Mouse (Mus musculus): ENCODE results near the gene Rpa2.
"Not testable (repeated sequence)": the region's sequence is repeated elsewhere in the genome, so short reads cannot be mapped to it uniquely, and the experiment has no call there.

Rpa2 gene

GRCm38 (mm10) chr4:132767914-132768876 lies at the start of gene Rpa2:
TSS of gene Rpa2 (plus strand) at chr4:132768332.
- peak; percentile 100 for DNase-seq (ENCODE audit: low spot score in 2 of 2)

- DNase-seq (ENCODE audit: low spot score in 2 of 2), result no peak
Observed at GRCm38 (mm10) chr4:132728233-132728632, 39.9 kb upstream of the Rpa2 start.

GRCm38 (mm10) chr4:132731616-132732015 lies 36.5 kb upstream of the Rpa2 start:
- DNase-seq (ENCODE audit: low spot score in 2 of 2), result no peak

GRCm38 (mm10) chr4:132732148-132732684 lies 35.9 kb upstream of the Rpa2 start, which contains the start of gene Xkr8:
TSS of gene Xkr8 (minus strand) at chr4:132732546.
- DNase-seq (ENCODE audit: low spot score in 2 of 2), result peak; percentile 76 to 87

- DNase-seq (ENCODE audit: low spot score in 2 of 2), result no peak
Observed at GRCm38 (mm10) chr4:132733071-132733770, 34.9 kb upstream of the Rpa2 start.

- no peak for DNase-seq (ENCODE audit: low spot score in 2 of 2)
Observed at GRCm38 (mm10) chr4:132734766-132735165, 33.4 kb upstream of the Rpa2 start.

- no peak for DNase-seq (ENCODE audit: low spot score in 2 of 2)
Observed at GRCm38 (mm10) chr4:132735389-132735788, 32.7 kb upstream of the Rpa2 start.

GRCm38 (mm10) chr4:132735894-132736293 lies 32.2 kb upstream of the Rpa2 start:
- DNase-seq (ENCODE audit: low spot score in 2 of 2), result no peak

GRCm38 (mm10) chr4:132737154-132737553 lies 31.0 kb upstream of the Rpa2 start:
- DNase-seq (ENCODE audit: low spot score in 2 of 2), result not testable (repeated sequence)

- no peak for DNase-seq (ENCODE audit: low spot score in 2 of 2)
Observed at GRCm38 (mm10) chr4:132741491-132741890, 26.6 kb upstream of the Rpa2 start.

- DNase-seq (ENCODE audit: low spot score in 2 of 2), result peak; percentile 75 to 92
Observed at GRCm38 (mm10) chr4:132743992-132744911, 23.9 kb upstream of the Rpa2 start.

- no peak for DNase-seq (ENCODE audit: low spot score in 2 of 2)
Observed at GRCm38 (mm10) chr4:132746911-132747517, 21.1 kb upstream of the Rpa2 start.

GRCm38 (mm10) chr4:132747664-132748259 lies 20.4 kb upstream of the Rpa2 start:
- no peak for DNase-seq (ENCODE audit: low spot score in 2 of 2)

- no peak for DNase-seq (ENCODE audit: low spot score in 2 of 2)
Observed at GRCm38 (mm10) chr4:132748778-132749177, 19.4 kb upstream of the Rpa2 start.

GRCm38 (mm10) chr4:132749258-132749982 lies 18.7 kb upstream of the Rpa2 start:
- no peak for DNase-seq (ENCODE audit: low spot score in 2 of 2)

GRCm38 (mm10) chr4:132752992-132753391 lies 15.1 kb upstream of the Rpa2 start:
- DNase-seq (ENCODE audit: low spot score in 2 of 2), result no peak

GRCm38 (mm10) chr4:132756974-132757373 lies 11.2 kb upstream of the Rpa2 start, which contains the start of gene Smpdl3b:
TSS of gene Smpdl3b (minus strand) at chr4:132757252.
- DNase-seq (ENCODE audit: low spot score in 2 of 2), result peak; percentile 85 to 88

GRCm38 (mm10) chr4:132757633-132758351 lies 10.3 kb upstream of the Rpa2 start:
- no peak for DNase-seq (ENCODE audit: low spot score in 2 of 2)

- no peak for DNase-seq (ENCODE audit: low spot score in 2 of 2)
Observed at GRCm38 (mm10) chr4:132760296-132760695, 7.8 kb upstream of the Rpa2 start.

All from right cerebral cortex, postnatal 10 days (tissue).